Mouse (Mus musculus) c-Kit-negative CD71-positive TER-119-positive erythroid progenitor cells, embryonic 14.5 days (primary cell): ENCODE results near the gene Npm3.
A peak's percentile ranks its signal among the peaks of the same experiment; 100 is the strongest.

ENCODE experiments used
- DNase-seq: peaks from one replicate; pipeline ENCODE4 v3.0.0-alpha.2; 2013; ENCODE audit warnings: low read depth, low spot score

Npm3 gene

GRCm38 (mm10) chr19:45753551-45753950, 4.2 kb upstream of the Npm3 start:
- DNase-seq, result no peak

- DNase-seq, result no peak
Measured at GRCm38 (mm10) chr19:45751881-45752280, 2.5 kb upstream of the Npm3 start.

- DNase-seq, result no peak
Measured at GRCm38 (mm10) chr19:45748691-45749242, 624 bp downstream of the Npm3 start.

GRCm38 (mm10) chr19:45748206-45748605, 1.2 kb downstream of the Npm3 start:
- no peak for DNase-seq

GRCm38 (mm10) chr19:45747028-45747867, 2.1 kb downstream of the Npm3 start:
- peak; percentile 71 for DNase-seq

GRCm38 (mm10) chr19:45746153-45747020, 3.0 kb downstream of the Npm3 start:
- peak; percentile 71 for DNase-seq

- no peak for DNase-seq
Measured at GRCm38 (mm10) chr19:45745344-45746152, 3.8 kb downstream of the Npm3 start.

GRCm38 (mm10) chr19:45743619-45744018, 5.8 kb downstream of the Npm3 start:
- no peak for DNase-seq

- DNase-seq, result no peak
Measured at GRCm38 (mm10) chr19:45742984-45743575, 6.3 kb downstream of the Npm3 start.

GRCm38 (mm10) chr19:45742218-45742983, 7.0 kb downstream of the Npm3 start, which contains the start of gene Fgf8:
Fgf8 (minus strand) TSS chr19:45742915.
- DNase-seq, result no peak

GRCm38 (mm10) chr19:45741431-45742217, 7.8 kb downstream of the Npm3 start:
- DNase-seq, result no peak

- DNase-seq, result no peak
Measured at GRCm38 (mm10) chr19:45740817-45741216, 8.6 kb downstream of the Npm3 start.

GRCm38 (mm10) chr19:45740233-45740632, 9.2 kb downstream of the Npm3 start:
- DNase-seq, result no peak

- DNase-seq, result no peak
Measured at GRCm38 (mm10) chr19:45738521-45738920, 10.9 kb downstream of the Npm3 start.

GRCm38 (mm10) chr19:45737846-45738484, 11.4 kb downstream of the Npm3 start:
- DNase-seq, result no peak

GRCm38 (mm10) chr19:45737208-45737845, 12.1 kb downstream of the Npm3 start:
- DNase-seq, result no peak

GRCm38 (mm10) chr19:45736855-45737207, 12.6 kb downstream of the Npm3 start:
- no peak for DNase-seq

- no peak for DNase-seq
Measured at GRCm38 (mm10) chr19:45736241-45736640, 13.2 kb downstream of the Npm3 start.
